Mouse (Mus musculus): ENCODE measurements around the gene Shld1. TPM values are rescaled to one million over a fixed set of nuclear protein-coding genes. Genes with fewer than 3 reads are reported as not detected.

The Shld1 gene
- polyA plus RNA-seq, 1 experiment from 2014 or later = 17.9 TPM

DNA sequence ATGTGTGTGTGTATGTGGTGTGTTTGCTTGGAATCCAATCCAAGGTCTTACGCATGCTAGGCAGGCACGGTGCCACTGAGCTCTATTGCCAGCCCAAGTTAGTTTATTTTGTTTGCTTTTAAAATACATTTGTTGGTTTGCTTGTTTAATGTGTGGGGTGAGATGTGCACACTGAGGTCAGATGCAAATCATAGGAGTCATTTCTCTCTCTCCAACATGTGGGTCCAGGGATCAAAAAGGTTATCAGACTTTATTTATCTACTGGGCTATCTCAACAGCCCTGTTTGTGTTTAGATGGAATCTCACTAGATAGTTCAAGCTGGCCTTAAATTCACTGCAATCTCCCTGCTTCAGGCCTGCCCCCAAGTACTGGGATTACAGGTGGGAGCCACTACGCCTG, 19.6 kb downstream of the Shld1 start:
- ATAC-seq (replicated peaks; ENCODE audit: insufficient number of reproducible peaks, low FRiP score, low TSS enrichment, low read depth) (no peak), DNase-seq (ENCODE audit: low spot score) (no peak)
- WGBS = 89% methylated on average over 3 of the region's 3 CpGs
- H3K9ac ChIP-seq (replicated peaks; ENCODE audit: low read length) = no peak overlapping the region
- H3K4me1 ChIP-seq (ENCODE audit: control insufficient read depth, insufficient read depth, low read length) = no peaks in the 10 kb centered on the region
- no peak overlapping the region for H3K4me3 ChIP-seq (ENCODE audit: low read depth, low read length)
- H3K4me2 ChIP-seq (ENCODE audit: low read depth, low read length) = no peak overlapping the region
- H3K36me3 ChIP-seq (replicated peaks; ENCODE audit: control insufficient read depth, insufficient read depth, low read depth, low read length) = no peaks in the 10 kb centered on the region
- H3K27me3 ChIP-seq (ENCODE audit: control insufficient read depth, insufficient read depth, low read length) = no peaks in the 10 kb centered on the region
- H3K27ac ChIP-seq (replicated peaks; ENCODE audit: low read depth, low read length) = no peak overlapping the region
- no peaks in the 10 kb centered on the region for H3K9me3 ChIP-seq (replicated peaks; ENCODE audit: control insufficient read depth, low read length)

GRCm38 (mm10) chr2:132710488-132710887, 23.8 kb downstream of the Shld1 start:
- no peak for ATAC-seq (replicated peaks; ENCODE audit: insufficient number of reproducible peaks, low FRiP score, low TSS enrichment, low read depth)
- Histone ChIP-seq H3K4me3 (ENCODE audit: low read depth, low read length) (no peak overlapping the region), H3K36me3 (replicated peaks; ENCODE audit: control insufficient read depth, insufficient read depth, low read depth, low read length) (no peaks in the 10 kb centered on the region), H3K9me3 (replicated peaks; ENCODE audit: control insufficient read depth, low read length) (no peaks in the 10 kb centered on the region), H3K4me1 (ENCODE audit: control insufficient read depth, insufficient read depth, low read length) (no peaks in the 10 kb centered on the region), H3K9ac (replicated peaks; ENCODE audit: low read length) (no peak overlapping the region), H3K27ac (replicated peaks; ENCODE audit: low read depth, low read length) (no peak overlapping the region), H3K27me3 (ENCODE audit: control insufficient read depth, insufficient read depth, low read length) (no peaks in the 10 kb centered on the region), H3K4me2 (ENCODE audit: low read depth, low read length) (no peak overlapping the region)
- WGBS = 76% methylated on average over 2 of the region's 2 CpGs
- no peak for DNase-seq (ENCODE audit: low spot score)

- Histone ChIP-seq H3K4me1 (ENCODE audit: control insufficient read depth, insufficient read depth, low read length) (no peaks in the 10 kb centered on the region), H3K4me3 (ENCODE audit: low read depth, low read length) (no peak overlapping the region), H3K27me3 (ENCODE audit: control insufficient read depth, insufficient read depth, low read length) (no peaks in the 10 kb centered on the region), H3K27ac (replicated peaks; ENCODE audit: low read depth, low read length) (no peak overlapping the region), H3K36me3 (replicated peaks; ENCODE audit: control insufficient read depth, insufficient read depth, low read depth, low read length) (no peaks in the 10 kb centered on the region), H3K9me3 (replicated peaks; ENCODE audit: control insufficient read depth, low read length) (no peaks in the 10 kb centered on the region), H3K4me2 (ENCODE audit: low read depth, low read length) (no peak overlapping the region), H3K9ac (replicated peaks; ENCODE audit: low read length) (no peak overlapping the region)
- ATAC-seq (replicated peaks; ENCODE audit: insufficient number of reproducible peaks, low FRiP score, low TSS enrichment, low read depth) (no peak), DNase-seq (ENCODE audit: low spot score) (no peak)
- 88% methylated on average over 8 of the region's 8 CpGs for WGBS
Measured at GRCm38 (mm10) chr2:132712061-132712460, 25.3 kb downstream of the Shld1 start.

DNA sequence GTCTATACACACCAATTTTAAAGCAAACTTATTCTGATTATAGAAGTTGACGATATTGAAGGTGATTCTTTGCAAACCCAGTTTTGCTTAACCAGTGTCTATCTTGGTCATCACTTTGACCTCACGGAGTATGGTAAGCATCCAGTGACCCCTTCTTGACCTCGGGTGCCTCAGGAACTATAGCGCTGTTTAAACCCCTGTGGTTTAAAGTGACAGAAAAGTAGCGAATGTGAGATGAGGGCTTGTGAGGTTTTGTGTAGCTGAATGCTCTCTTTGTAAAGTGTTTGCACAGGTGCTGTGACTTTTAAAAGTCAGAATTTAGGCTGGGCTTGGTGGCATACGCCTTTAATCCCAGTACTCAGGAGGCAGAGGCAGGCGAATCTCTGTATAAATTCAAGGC, 27.8 kb downstream of the Shld1 start:
- no peaks in the 10 kb centered on the region for H3K4me1 ChIP-seq (ENCODE audit: control insufficient read depth, insufficient read depth, low read length)
- no peak overlapping the region for H3K4me3 ChIP-seq (ENCODE audit: low read depth, low read length)
- DNase-seq (ENCODE audit: low spot score) (no peak), ATAC-seq (replicated peaks; ENCODE audit: insufficient number of reproducible peaks, low FRiP score, low TSS enrichment, low read depth) (no peak)
- no peaks in the 10 kb centered on the region for H3K9me3 ChIP-seq (replicated peaks; ENCODE audit: control insufficient read depth, low read length)
- H3K9ac ChIP-seq (replicated peaks; ENCODE audit: low read length) = no peak overlapping the region
- 80% methylated on average over 7 of the region's 7 CpGs for WGBS
- no peak overlapping the region for H3K4me2 ChIP-seq (ENCODE audit: low read depth, low read length)
- no peaks in the 10 kb centered on the region for H3K27me3 ChIP-seq (ENCODE audit: control insufficient read depth, insufficient read depth, low read length)
- H3K36me3 ChIP-seq (replicated peaks; ENCODE audit: control insufficient read depth, insufficient read depth, low read depth, low read length) = no peaks in the 10 kb centered on the region
- H3K27ac ChIP-seq (replicated peaks; ENCODE audit: low read depth, low read length) = no peak overlapping the region

DNA sequence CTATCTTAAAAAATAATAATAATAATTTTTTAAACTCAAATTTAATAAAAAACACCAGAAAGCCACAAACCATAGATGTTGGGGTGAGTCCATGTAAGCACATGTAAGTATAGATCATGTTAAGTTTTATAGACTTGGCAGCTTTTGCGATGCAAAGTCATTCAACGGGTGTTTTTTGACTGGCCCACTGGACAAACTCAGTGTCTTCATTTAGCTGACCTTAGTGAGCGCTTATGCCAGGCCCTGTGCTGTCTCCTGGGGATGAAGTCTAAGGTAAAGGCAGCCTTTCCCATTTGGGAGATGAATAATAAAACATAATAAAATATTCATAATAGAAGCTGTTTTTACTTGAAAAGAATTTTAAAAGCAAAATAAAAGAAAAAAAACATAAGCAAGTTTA, 28.2 kb downstream of the Shld1 start:
- no peak overlapping the region for H3K9ac ChIP-seq (replicated peaks; ENCODE audit: low read length)
- H3K4me2 ChIP-seq (ENCODE audit: low read depth, low read length) = no peak overlapping the region
- H3K9me3 ChIP-seq (replicated peaks; ENCODE audit: control insufficient read depth, low read length) = no peaks in the 10 kb centered on the region
- H3K36me3 ChIP-seq (replicated peaks; ENCODE audit: control insufficient read depth, insufficient read depth, low read depth, low read length) = no peaks in the 10 kb centered on the region
- no peak overlapping the region for H3K27ac ChIP-seq (replicated peaks; ENCODE audit: low read depth, low read length)
- H3K27me3 ChIP-seq (ENCODE audit: control insufficient read depth, insufficient read depth, low read length) = no peaks in the 10 kb centered on the region
- H3K4me1 ChIP-seq (ENCODE audit: control insufficient read depth, insufficient read depth, low read length) = no peaks in the 10 kb centered on the region
- WGBS = 91% methylated on average over 3 of the region's 3 CpGs
- H3K4me3 ChIP-seq (ENCODE audit: low read depth, low read length) = no peak overlapping the region
- ATAC-seq (replicated peaks; ENCODE audit: insufficient number of reproducible peaks, low FRiP score, low TSS enrichment, low read depth) (no peak), DNase-seq (ENCODE audit: low spot score) (no peak)

- H3K9me3 ChIP-seq (replicated peaks; ENCODE audit: control insufficient read depth, low read length) = no peaks in the 10 kb centered on the region
- DNase-seq (ENCODE audit: low spot score) = peak; percentile 39
- no peak overlapping the region for H3K4me2 ChIP-seq (ENCODE audit: low read depth, low read length)
- H3K4me3 ChIP-seq (ENCODE audit: low read depth, low read length) = no peak overlapping the region
- H3K9ac ChIP-seq (replicated peaks; ENCODE audit: low read length) = no peak overlapping the region
- no peaks in the 10 kb centered on the region for H3K27me3 ChIP-seq (ENCODE audit: control insufficient read depth, insufficient read depth, low read length)
- H3K36me3 ChIP-seq (replicated peaks; ENCODE audit: control insufficient read depth, insufficient read depth, low read depth, low read length) = no peaks in the 10 kb centered on the region
- WGBS = 71% methylated on average over 12 of the region's 12 CpGs
- ATAC-seq (replicated peaks; ENCODE audit: insufficient number of reproducible peaks, low FRiP score, low TSS enrichment, low read depth) = no peak
- H3K4me1 ChIP-seq (ENCODE audit: control insufficient read depth, insufficient read depth, low read length) = no peaks in the 10 kb centered on the region
- H3K27ac ChIP-seq (replicated peaks; ENCODE audit: low read depth, low read length) = no peak overlapping the region
Measured at GRCm38 (mm10) chr2:132715421-132716070, 28.8 kb downstream of the Shld1 start.

GRCm38 (mm10) chr2:132716154-132716553, 29.4 kb downstream of the Shld1 start:
- no peak overlapping the region for H3K27ac ChIP-seq (replicated peaks; ENCODE audit: low read depth, low read length)
- H3K4me1 ChIP-seq (ENCODE audit: control insufficient read depth, insufficient read depth, low read length) = no peaks in the 10 kb centered on the region
- WGBS = 44% methylated on average over 5 of the region's 5 CpGs
- DNase-seq (ENCODE audit: low spot score) (peak; percentile 47), ATAC-seq (replicated peaks; ENCODE audit: insufficient number of reproducible peaks, low FRiP score, low TSS enrichment, low read depth) (no peak; the same call in 1 of the 2 replicates)
- H3K27me3 ChIP-seq (ENCODE audit: control insufficient read depth, insufficient read depth, low read length) = no peaks in the 10 kb centered on the region
- H3K4me3 ChIP-seq (ENCODE audit: low read depth, low read length) = no peak overlapping the region
- H3K36me3 ChIP-seq (replicated peaks; ENCODE audit: control insufficient read depth, insufficient read depth, low read depth, low read length) = no peaks in the 10 kb centered on the region
- no peaks in the 10 kb centered on the region for H3K9me3 ChIP-seq (replicated peaks; ENCODE audit: control insufficient read depth, low read length)
- no peak overlapping the region for H3K9ac ChIP-seq (replicated peaks; ENCODE audit: low read length)
- no peak overlapping the region for H3K4me2 ChIP-seq (ENCODE audit: low read depth, low read length)

DNA sequence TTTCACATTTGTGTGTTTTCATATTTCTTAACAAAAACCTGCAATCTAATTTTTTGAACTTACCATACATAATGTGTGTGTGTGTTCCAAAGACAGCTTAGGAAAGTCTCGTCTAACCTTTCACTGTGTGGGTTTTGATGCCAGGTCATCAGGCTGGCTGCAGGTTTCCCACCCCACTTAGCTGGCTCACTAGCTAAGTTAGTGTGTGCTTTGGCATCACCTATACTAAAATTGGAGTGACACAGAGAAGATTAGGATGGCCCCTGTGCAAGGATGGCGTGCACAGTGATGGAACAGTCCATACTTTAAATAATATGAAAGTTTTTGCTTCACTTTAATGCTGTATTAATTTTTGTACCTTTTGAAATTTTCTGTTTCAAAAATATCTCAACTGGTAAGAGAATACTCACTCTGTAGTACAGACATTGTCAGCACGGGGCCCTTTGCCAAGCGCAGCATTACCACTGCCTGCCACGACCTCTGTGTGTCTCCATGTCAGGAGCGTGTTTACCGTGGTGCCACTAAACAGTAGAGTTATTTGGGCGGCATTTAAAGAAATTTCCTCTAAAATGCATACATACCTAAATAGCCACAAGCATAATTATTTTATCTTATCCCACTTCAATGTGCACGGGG, 30.3 kb downstream of the Shld1 start:
- Histone ChIP-seq H3K27me3 (ENCODE audit: control insufficient read depth, insufficient read depth, low read length) (no peaks in the 10 kb centered on the region), H3K4me1 (ENCODE audit: control insufficient read depth, insufficient read depth, low read length) (no peaks in the 10 kb centered on the region), H3K4me2 (ENCODE audit: low read depth, low read length) (no peak overlapping the region), H3K4me3 (ENCODE audit: low read depth, low read length) (no peak overlapping the region), H3K27ac (replicated peaks; ENCODE audit: low read depth, low read length) (no peak overlapping the region), H3K9ac (replicated peaks; ENCODE audit: low read length) (no peak overlapping the region), H3K36me3 (replicated peaks; ENCODE audit: control insufficient read depth, insufficient read depth, low read depth, low read length) (no peaks in the 10 kb centered on the region), H3K9me3 (replicated peaks; ENCODE audit: control insufficient read depth, low read length) (no peaks in the 10 kb centered on the region)
- no peak for ATAC-seq (replicated peaks; ENCODE audit: insufficient number of reproducible peaks, low FRiP score, low TSS enrichment, low read depth)
- WGBS = 89% methylated on average over 9 of the region's 9 CpGs
- DNase-seq (ENCODE audit: low spot score) = no peak
